Comparison of ENCODE assay signal across 7 mouse cellular contexts in the genomic region with DNA sequence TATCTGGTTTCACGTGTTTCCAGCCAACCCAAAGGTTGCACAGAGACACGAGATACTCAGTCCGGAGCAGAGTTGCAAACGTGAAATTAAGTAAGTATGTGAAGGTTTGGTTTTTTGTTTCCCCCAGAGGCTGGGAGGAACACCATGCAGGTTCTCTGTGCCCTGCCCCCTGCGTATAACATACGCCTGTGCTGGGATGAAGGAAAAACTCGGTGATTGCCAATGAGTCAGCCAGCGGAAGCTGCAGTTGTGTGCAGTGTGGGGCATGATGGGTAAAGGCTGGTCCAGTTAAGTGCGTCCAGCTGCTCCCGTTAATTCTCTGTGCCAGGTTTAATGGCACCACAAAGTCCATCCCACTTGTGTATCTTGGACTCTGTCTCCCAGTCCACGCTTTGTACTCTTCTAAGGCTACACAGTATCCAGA. TPM values are rescaled to one million over a fixed set of nuclear protein-coding genes. Genes with fewer than 3 reads are reported as not detected.
DNase-seq lines count a peak whose midpoint lies in the region; ATAC-seq and TF ChIP-seq lines count a peak whose summit lies in the region.

No protein-coding gene starts in this region.

- no peak for TF ChIP-seq CTCF in layer of hippocampus, adult 2 months (conservative IDR thresholded peaks at IDR 0.05)
- TF ChIP-seq CTCF in hindbrain, postnatal 0 days (IDR thresholded peaks at IDR 0.05; ENCODE audit: low read depth), result no peak

- 50% methylated on average over 11 of the region's 11 CpGs for WGBS in hindbrain, postnatal 0 days
- 30% methylated on average over 11 of the region's 11 CpGs for WGBS in liver, embryonic 12.5 days (ENCODE audit: insufficient replicate concordance)

- H3K9ac ChIP-seq in hindbrain, postnatal 0 days (replicated peaks; ENCODE audit: low read length), result no peak overlapping the region
- H3K9ac ChIP-seq in liver, embryonic 12.5 days, result peak overlapping the region; percentile 92

- no peaks in the 10 kb centered on the region for H3K27me3 ChIP-seq in hindbrain, postnatal 0 days (ENCODE audit: insufficient read depth, low read length)
- no peaks in the 10 kb centered on the region for H3K27me3 ChIP-seq in liver, embryonic 12.5 days (replicated peaks)

- no peak for DNase-seq in layer of hippocampus, adult 2 months (ENCODE audit: low spot score in 2 of 2)
- DNase-seq in layer of hippocampus, adult 9-11 months, result no peak
- no peak for DNase-seq in hindbrain, postnatal 0 days (ENCODE audit: low spot score)
- DNase-seq in adrenal gland, postnatal 14 days, result no peak
- DNase-seq in right cerebral cortex, adult 2 months (ENCODE audit: low spot score in 2 of 2), result no peak

- peak overlapping the region; percentile 46; the same call in 1 of the 2 replicates for H3K27ac ChIP-seq in layer of hippocampus, adult 2 months
- H3K27ac ChIP-seq in hindbrain, postnatal 0 days, result no peak overlapping the region
- H3K27ac ChIP-seq in liver, embryonic 12.5 days, result peak overlapping the region; percentile 92

- H3K4me2 ChIP-seq in hindbrain, postnatal 0 days (ENCODE audit: low read depth, low read length), result peak overlapping the region; percentile 38
- peak overlapping the region; percentile 92 for H3K4me2 ChIP-seq in liver, embryonic 12.5 days

- ATAC-seq in erythroblast, adult 5-6 weeks (replicated peaks; ENCODE audit: low FRiP score, poor library complexity, severe bottlenecking), result 0 out of 2 replicates have a peak, but pooled peaks have one; percentile 12
- ATAC-seq in hindbrain, postnatal 0 days, result no peak
- peak; percentile 73 for ATAC-seq in liver, embryonic 12.5 days

- H3K4me1 ChIP-seq in hindbrain, postnatal 0 days (ENCODE audit: insufficient read depth, low read length), result no peaks in the 10 kb centered on the region
- peaks cover 76% of the 10 kb centered on the region for H3K4me1 ChIP-seq in liver, embryonic 12.5 days

- H3K9me3 ChIP-seq in hindbrain, postnatal 0 days (ENCODE audit: low read length), result 0 out of 2 replicates have a peak, but pooled peaks cover 3% of the 10 kb centered on the region
- no peaks in the 10 kb centered on the region for H3K9me3 ChIP-seq in liver, embryonic 12.5 days (replicated peaks)

- peak overlapping the region; percentile 19 for H3K4me3 ChIP-seq in layer of hippocampus, adult 2 months
- no peak overlapping the region for H3K4me3 ChIP-seq in hindbrain, postnatal 0 days (ENCODE audit: low read length)
- H3K4me3 ChIP-seq in liver, embryonic 12.5 days, result peak overlapping the region; percentile 81

- no peaks in the 10 kb centered on the region for H3K36me3 ChIP-seq in hindbrain, postnatal 0 days (ENCODE audit: insufficient read depth, low read length)
- H3K36me3 ChIP-seq in liver, embryonic 12.5 days, result peaks cover 5% of the 10 kb centered on the region; the same call in 1 of the 2 replicates

RNA-seq across cellular contexts. Expression of a gene that starts 4.4 kb away (rescaled TPM):
- 10 to 100 TPM; 13.0 to 17.4 TPM for total RNA-seq in layer of hippocampus, adult 2 months (2021)
- 95.3 and 151 TPM in 2 replicates for total RNA-seq in erythroblast, adult 5-6 weeks (2015; ENCODE audit: low replicate concordance)
- total RNA-seq in erythroblast, adult 5-6 weeks (2017; ENCODE audit: low replicate concordance), result 155 and 194 TPM in 2 replicates
- total RNA-seq in hindbrain, postnatal 0 days (2014; rRNA removed), result 4.4 and 10.8 TPM in 2 replicates
- 18.5 and 20.5 TPM in 2 replicates for polyA plus RNA-seq in hindbrain, postnatal 0 days (2015; fragmentation: Nextera tagmentation; extraction: Ambion mirVana)
- 60.1 TPM in 2 replicates for polyA plus RNA-seq in liver, embryonic 12.5 days (2016; fragmentation: Nextera tagmentation; extraction: Ambion mirVana)
- total RNA-seq in adrenal gland, postnatal 14 days (2021), result 21.9 and 35.0 TPM in 2 replicates
